Mouse (Mus musculus): ENCODE results near the gene Vmn1r66. TPM values are rescaled to one million over a fixed set of nuclear protein-coding genes. Genes with fewer than 3 reads are reported as not detected.
"Not testable (repeated sequence)": the region's sequence is repeated elsewhere in the genome, so short reads cannot be mapped to it uniquely, and the experiment has no call there.

The Vmn1r66 gene
- polyA plus RNA-seq (2015; fragmentation: Nextera tagmentation; extraction: Ambion mirVana), result not detected in 2 replicates

GRCm38 (mm10) chr7:10277906-10278305 is at the start of gene Vmn1r66:
Gene Vmn1r66 (minus strand): TSS chr7:10278006.
- no peaks in the 10 kb centered on the region for H3K27me3 ChIP-seq (ENCODE audit: control insufficient read depth, insufficient read depth, low read depth, low read length)
- no peaks in the 10 kb centered on the region for H3K4me1 ChIP-seq (replicated peaks; ENCODE audit: control insufficient read depth, insufficient read depth, low read length)
- H3K4me2 ChIP-seq (ENCODE audit: low read depth, low read length), result no peak within 1 kb of the TSS
- H3K4me3 ChIP-seq (ENCODE audit: low read length), result no peak within 1 kb of the TSS
- no peaks in the 10 kb centered on the region for H3K36me3 ChIP-seq (ENCODE audit: control insufficient read depth, insufficient read depth, low read length)
- H3K27ac ChIP-seq (ENCODE audit: low read length), result no peak within 1 kb of the TSS
- no peaks in the 10 kb centered on the region; the same call in 1 of the 2 replicates for H3K9me3 ChIP-seq (ENCODE audit: control insufficient read depth, low read length)
- no peak for ATAC-seq (ENCODE audit: low read depth)
- H3K9ac ChIP-seq (ENCODE audit: low read length), result no peak within 1 kb of the TSS

- not testable (repeated sequence) for H3K9ac ChIP-seq (ENCODE audit: low read length); ATAC-seq (ENCODE audit: low read depth); H3K36me3 ChIP-seq (ENCODE audit: control insufficient read depth, insufficient read depth, low read length); H3K27me3 ChIP-seq (ENCODE audit: control insufficient read depth, insufficient read depth, low read depth, low read length); H3K4me1 ChIP-seq (replicated peaks; ENCODE audit: control insufficient read depth, insufficient read depth, low read length); H3K9me3 ChIP-seq (ENCODE audit: control insufficient read depth, low read length); H3K27ac ChIP-seq (ENCODE audit: low read length); H3K4me2 ChIP-seq (ENCODE audit: low read depth, low read length); H3K4me3 ChIP-seq (ENCODE audit: low read length)
- WGBS, result 68% methylated on average over 17 of the region's 20 CpGs
Observed at GRCm38 (mm10) chr7:10325462-10325861, 47.7 kb upstream of the Vmn1r66 start.

- no peak overlapping the region for H3K4me3 ChIP-seq (ENCODE audit: low read length)
- H3K27me3 ChIP-seq (ENCODE audit: control insufficient read depth, insufficient read depth, low read depth, low read length), result no peaks in the 10 kb centered on the region
- H3K9me3 ChIP-seq (ENCODE audit: control insufficient read depth, low read length), result peaks cover 13% of the 10 kb centered on the region
- 89% methylated on average over 13 of the region's 13 CpGs for WGBS
- no peak for ATAC-seq (ENCODE audit: low read depth)
- H3K9ac ChIP-seq (ENCODE audit: low read length), result no peak overlapping the region
- H3K27ac ChIP-seq (ENCODE audit: low read length), result no peak overlapping the region
- no peaks in the 10 kb centered on the region for H3K36me3 ChIP-seq (ENCODE audit: control insufficient read depth, insufficient read depth, low read length)
- H3K4me2 ChIP-seq (ENCODE audit: low read depth, low read length), result no peak overlapping the region
- H3K4me1 ChIP-seq (replicated peaks; ENCODE audit: control insufficient read depth, insufficient read depth, low read length), result no peaks in the 10 kb centered on the region
Observed at GRCm38 (mm10) chr7:10252075-10252474, 25.7 kb downstream of the Vmn1r66 start.

GRCm38 (mm10) chr7:10249146-10249545 is 28.7 kb downstream of the Vmn1r66 start:
- no peak overlapping the region for H3K4me3 ChIP-seq (ENCODE audit: low read length)
- no peak for ATAC-seq (ENCODE audit: low read depth)

More at GRCm38 (mm10) chr7:10249146-10249545, 28.7 kb downstream of the Vmn1r66 start:
- Histone ChIP-seq H3K27me3 (ENCODE audit: control insufficient read depth, insufficient read depth, low read depth, low read length) (no peaks in the 10 kb centered on the region), H3K9me3 (ENCODE audit: control insufficient read depth, low read length) (peaks cover 16% of the 10 kb centered on the region), H3K27ac (ENCODE audit: low read length) (no peak overlapping the region), H3K4me2 (ENCODE audit: low read depth, low read length) (no peak overlapping the region), H3K4me1 (replicated peaks; ENCODE audit: control insufficient read depth, insufficient read depth, low read length) (no peaks in the 10 kb centered on the region), H3K36me3 (ENCODE audit: control insufficient read depth, insufficient read depth, low read length) (no peaks in the 10 kb centered on the region), H3K9ac (ENCODE audit: low read length) (no peak overlapping the region)
- WGBS, result 72% methylated on average over 5 of the region's 5 CpGs

Other genes starting within 250 kb of the Vmn1r66 start
- not detected in 2 replicates for gene Vmn2r50, start 224.7 kb downstream of the Vmn1r66 start, polyA plus RNA-seq (2015; fragmentation: Nextera tagmentation; extraction: Ambion mirVana)
- not detected in 2 replicates for gene Vmn2r51, start 172.3 kb downstream of the Vmn1r66 start, polyA plus RNA-seq (2015; fragmentation: Nextera tagmentation; extraction: Ambion mirVana)
- gene Vmn2r52, start 101.4 kb downstream of the Vmn1r66 start, polyA plus RNA-seq (2015; fragmentation: Nextera tagmentation; extraction: Ambion mirVana), result not detected in 2 replicates
- not detected in 2 replicates for gene Vmn1r67, start 165.3 kb upstream of the Vmn1r66 start, polyA plus RNA-seq (2015; fragmentation: Nextera tagmentation; extraction: Ambion mirVana)
- 8.3 and 9.6 TPM in 2 replicates for gene Zik1, start 217.4 kb upstream of the Vmn1r66 start, polyA plus RNA-seq (2015; fragmentation: Nextera tagmentation; extraction: Ambion mirVana)

All from lung, embryonic 16.5 days (tissue).